Mouse (Mus musculus) WW6 (cell line): ENCODE measurements around the gene B3gnt6.

Source experiments
- DNase-seq: peaks from one replicate; pipeline ENCODE4 v3.0.0-alpha.2; 2013; ENCODE audit warnings: low read depth, low spot score

B3gnt6 gene

DNA sequence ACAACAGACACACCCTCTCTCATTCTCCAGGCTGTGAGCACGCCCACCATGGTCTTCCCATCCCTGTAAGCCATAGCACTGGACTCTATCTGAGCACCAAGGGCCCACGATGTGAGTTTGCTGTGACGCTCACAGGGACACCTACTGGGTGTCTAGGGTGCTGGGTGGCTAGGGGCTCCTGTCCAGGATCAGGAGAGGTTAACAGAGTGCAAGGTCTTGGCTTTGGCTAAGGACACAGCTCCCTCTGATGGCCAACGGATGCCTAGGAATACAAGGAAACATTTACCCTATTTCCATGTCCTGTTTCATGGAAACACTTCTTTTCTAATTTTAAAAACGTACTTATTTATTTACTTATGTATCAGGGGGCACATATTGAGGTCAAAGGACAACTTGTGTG is 48.8 kb downstream of the B3gnt6 start:
- no peak for DNase-seq

DNA sequence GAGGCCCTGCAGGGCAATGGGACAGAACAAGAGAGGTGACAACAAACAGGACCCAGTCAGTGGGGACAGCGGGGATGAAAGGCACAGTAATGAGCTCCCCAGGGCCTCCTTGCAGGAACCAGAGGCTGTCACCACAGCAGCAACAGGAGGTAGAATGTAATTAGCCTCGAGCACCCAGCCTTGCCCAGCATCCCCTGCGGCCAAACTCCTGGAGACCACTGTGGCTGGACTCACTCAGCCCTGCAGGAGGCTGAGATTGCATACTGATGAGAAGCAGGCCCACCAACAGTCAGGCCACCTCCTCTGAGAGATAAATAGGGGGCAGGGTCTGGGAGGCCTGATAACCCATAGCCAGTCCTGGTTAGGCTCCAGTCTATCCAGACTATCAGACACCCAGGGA is 49.5 kb downstream of the B3gnt6 start:
- no peak for DNase-seq

DNA sequence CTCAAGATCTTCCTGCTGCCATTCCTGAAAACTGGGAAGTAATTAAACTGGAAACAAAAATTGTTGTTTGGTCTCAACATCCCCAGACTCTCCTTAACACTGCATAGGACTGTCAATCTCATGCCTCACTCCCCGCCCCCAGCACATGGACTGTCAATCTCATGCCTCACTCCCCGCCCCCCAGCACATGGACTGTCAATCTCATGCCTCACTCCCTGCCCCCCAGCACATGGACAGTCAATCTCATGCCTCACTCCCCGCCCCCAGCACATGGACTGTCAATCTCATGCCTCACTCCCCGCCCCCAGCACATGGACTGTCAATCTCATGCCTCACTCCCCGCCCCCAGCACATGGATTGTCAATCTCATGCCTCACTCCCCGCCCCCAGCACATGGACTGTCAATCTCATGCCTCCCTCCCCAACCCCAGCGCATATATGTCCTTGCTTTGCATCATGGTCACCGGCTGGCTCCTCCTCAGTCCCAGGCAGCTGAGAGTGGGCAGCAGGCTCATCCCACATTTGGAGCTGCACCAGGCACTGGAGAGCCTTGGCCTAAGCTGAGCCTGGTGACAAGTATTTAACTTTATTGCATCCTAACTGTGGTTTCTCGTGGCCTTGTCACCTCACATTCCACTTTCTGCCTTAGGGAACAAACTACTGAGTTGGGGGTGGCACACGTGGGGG is 50.4 kb downstream of the B3gnt6 start:
- DNase-seq = no peak

DNA sequence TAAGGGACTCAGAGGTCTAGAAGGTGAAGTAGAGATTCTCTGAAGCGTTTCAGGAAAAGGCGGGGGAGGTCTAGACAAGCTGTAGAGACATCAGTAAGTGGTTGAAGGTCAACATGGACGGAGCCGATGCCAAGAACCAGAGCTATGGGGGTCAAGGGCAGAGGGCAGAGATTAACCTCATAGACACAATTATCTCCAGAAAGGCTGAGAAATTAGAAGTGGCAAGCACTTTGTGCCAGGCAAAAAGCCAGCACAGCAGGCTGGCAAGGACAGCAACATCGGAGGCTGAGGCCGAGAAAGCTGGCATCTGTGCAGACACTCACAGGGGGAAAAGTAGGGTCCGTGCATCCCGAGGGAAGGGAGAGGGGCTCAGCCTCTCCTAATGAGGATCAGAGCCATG is 51.5 kb downstream of the B3gnt6 start:
- DNase-seq = no peak

DNA sequence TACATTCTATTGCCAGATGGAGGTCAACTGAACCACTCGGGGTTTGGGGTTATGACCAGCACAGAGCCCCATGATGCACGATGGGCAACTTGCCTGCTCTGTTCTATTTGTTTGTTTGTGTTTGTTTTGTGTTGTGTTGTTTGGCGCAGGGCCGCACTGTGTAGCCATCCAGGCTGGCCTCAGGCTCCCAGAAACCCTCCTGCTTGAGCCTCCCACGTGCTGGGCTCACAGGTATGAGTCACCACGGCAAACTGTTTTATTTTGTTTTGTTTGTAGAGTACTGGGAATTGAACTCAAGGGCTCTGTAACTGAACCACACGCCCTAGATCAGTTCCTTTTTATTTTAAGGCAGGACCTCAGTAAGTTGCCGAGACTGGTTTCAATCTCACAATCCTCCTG is 52.8 kb downstream of the B3gnt6 start:
- DNase-seq = no peak

DNA sequence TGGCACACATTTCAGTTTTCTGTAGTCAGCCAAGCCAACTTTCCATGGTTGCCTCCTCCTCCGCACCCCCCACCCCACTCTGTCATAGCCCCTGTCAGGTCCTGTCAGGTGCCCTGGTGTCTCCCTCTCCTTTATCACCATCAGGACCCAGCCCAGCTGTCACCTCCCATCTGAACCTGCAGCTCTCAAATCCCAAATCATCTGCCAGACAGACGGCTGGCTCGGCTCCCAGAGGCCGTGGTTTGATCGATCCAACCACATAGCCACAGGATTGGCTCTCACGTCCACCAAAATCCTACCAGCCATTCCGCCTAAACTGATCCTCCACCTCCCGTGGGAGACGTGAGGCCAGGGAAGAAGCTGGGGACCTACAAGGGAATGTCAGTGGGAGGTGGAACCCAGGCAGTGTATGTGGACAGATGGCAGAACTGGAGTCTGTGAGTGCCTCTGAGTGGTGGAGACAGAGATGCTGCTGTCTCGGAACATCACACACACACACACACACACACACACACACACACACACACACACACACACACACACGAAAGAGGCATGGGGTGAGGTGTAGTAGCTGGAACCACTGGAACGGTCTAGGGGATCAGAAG is 53.3 kb downstream of the B3gnt6 start:
- no peak for DNase-seq

DNA sequence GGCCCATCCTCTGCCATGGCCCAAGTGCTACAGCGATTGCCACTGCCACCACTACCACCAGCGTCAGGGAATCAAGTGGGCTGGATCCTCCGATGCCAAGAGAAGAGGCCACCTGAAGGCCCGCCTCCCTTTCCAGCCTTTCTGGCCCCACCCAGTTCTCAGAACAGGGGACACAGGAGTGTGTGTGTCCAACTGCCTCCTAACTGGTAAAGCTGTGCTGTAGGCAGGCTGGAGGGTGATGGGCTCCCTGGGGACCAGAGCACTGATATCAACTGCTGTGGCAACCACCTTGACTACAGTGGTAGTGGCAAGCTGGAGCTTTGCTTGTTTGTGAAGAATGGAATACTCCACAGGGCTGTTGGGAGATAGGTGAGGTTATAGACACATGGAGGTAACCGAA is 53.9 kb downstream of the B3gnt6 start, which contains the start of gene Omp:
Omp (minus strand) TSS at position 101 of the 400 bp plus-strand sequence.
- no peak for DNase-seq

DNA sequence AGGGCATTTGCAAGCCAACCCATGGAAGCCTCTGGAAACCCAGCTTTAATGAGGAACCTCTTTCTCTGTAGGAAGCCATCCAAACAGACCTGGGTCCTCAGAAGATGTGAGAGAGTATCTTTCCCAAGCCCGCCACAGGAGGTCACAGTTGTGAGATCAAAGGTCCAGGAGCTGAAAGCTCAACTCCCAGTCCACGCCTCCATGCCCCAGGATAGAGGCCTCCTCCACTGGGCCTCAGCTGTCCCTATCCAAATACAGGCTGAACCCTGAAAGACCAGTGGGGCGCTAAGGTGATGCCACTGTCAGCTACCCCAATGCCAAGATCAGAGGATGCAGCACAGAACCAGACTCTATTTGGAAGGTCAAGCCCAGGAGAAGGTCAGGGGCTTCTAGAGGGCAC is 56.6 kb downstream of the B3gnt6 start:
- no peak for DNase-seq
